Mouse (Mus musculus) CD4-positive naive resting alpha-beta T cell, adult 76 days (primary cell): ENCODE results near the gene Wnt7a. TPM values are rescaled to one million over a fixed set of nuclear protein-coding genes. Genes with fewer than 3 reads are reported as not detected.

Experiments
- total RNA-seq: library from RNA; stranded (reverse); gene quantifications from one replicate; pipeline ENCODE4 v1.2.4, GENCODE M21; 2023

Wnt7a gene
- total RNA-seq: not detected

GRCm38 (mm10) chr6:91410961-91411368 lies at the start of gene Wnt7a:
Gene Wnt7a, minus strand, starts transcription at chr6:91411363.

Other genes with a start within 250 kb of the Wnt7a start
- not detected for gene Fbln2, start 198.9 kb downstream of the Wnt7a start, total RNA-seq
- gene Chchd4, start 62.2 kb upstream of the Wnt7a start, total RNA-seq: 7.9 TPM
- 31.7 TPM for gene Tmem43, start 62.3 kb upstream of the Wnt7a start, total RNA-seq
- 16.6 TPM for gene Xpc, start 104.5 kb upstream of the Wnt7a start, total RNA-seq
- gene Lsm3, start 104.6 kb upstream of the Wnt7a start, total RNA-seq: 57.0 TPM